Mouse (Mus musculus) olfactory bulb, adult 2 months (tissue): ENCODE data around the gene Amigo3.

Experiments used
- CTCF ChIP-seq: fragments of 200-500 bp; IDR thresholded peaks from 2 replicates; pipeline ENCODE4 v1.5.1; 2012; ENCODE audit warnings: low read depth, mild to moderate bottlenecking, low read length, moderate library complexity; ENCODE audit not compliant: insufficient read depth
- POLR2A ChIP-seq: fragments of 200-500 bp; IDR thresholded peaks from 2 replicates; pipeline ENCODE4 v1.6.1; 2012; ENCODE audit warnings: mild to moderate bottlenecking, low read depth, low read length, moderate library complexity; ENCODE audit not compliant: insufficient read depth

GRCm38 (mm10) chr9:108051931-108052220, 1.1 kb upstream of the Amigo3 start:
- TF ChIP-seq POLR2A (no peak), CTCF (no peak)
